Mouse (Mus musculus): ENCODE measurements around the gene Gm17555.

DNA sequence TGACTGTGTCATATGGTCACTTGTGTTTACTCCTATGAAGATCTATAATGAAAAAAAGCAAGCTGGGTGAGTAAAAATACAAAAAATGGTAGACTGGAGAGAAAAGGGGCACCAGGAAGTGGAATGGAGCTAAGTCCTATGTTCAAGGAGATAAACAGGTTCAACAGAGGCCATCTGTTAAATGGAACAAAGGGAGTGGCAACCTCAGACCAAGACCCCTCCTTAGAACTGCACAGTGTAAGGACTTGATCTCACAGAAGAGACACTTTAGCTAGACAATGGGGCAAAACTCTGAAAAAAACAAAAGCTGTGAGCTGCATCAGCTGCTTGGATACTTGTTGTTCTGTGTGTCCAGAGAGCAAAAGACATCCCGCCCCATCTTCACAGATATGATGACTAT lies 43.5 kb upstream of the Gm17555 start:
- no peak for TF ChIP-seq TCF12 (IDR thresholded peaks at IDR 0.05; ENCODE audit: insufficient read depth, poor library complexity, severe bottlenecking)
- TF ChIP-seq MAX (IDR thresholded peaks at IDR 0.05; ENCODE audit: low read depth), result no peak
- no peak for TF ChIP-seq POLR2AphosphoS2 (IDR thresholded peaks at IDR 0.05; ENCODE audit: insufficient read length, low read depth)
- no peak for TF ChIP-seq POLR2A (IDR thresholded peaks at IDR 0.05; ENCODE audit: insufficient read length, low read depth)
- TF ChIP-seq TCF3 (IDR thresholded peaks at IDR 0.05; ENCODE audit: insufficient read length, low read depth), result no peak
- no peak for TF ChIP-seq E2F4 (IDR thresholded peaks at IDR 0.05; ENCODE audit: insufficient read depth)
- TF ChIP-seq MYOG (IDR thresholded peaks at IDR 0.05; ENCODE audit: control insufficient read depth in 1 of 3, insufficient read depth in 1 of 3, insufficient read length in 2 of 3, low read depth in 2 of 3), result no peak
- TF ChIP-seq USF1 (IDR thresholded peaks at IDR 0.05; ENCODE audit: low read depth), result no peak
- no peak for TF ChIP-seq MYOD1 (IDR thresholded peaks at IDR 0.05; ENCODE audit: control insufficient read depth in 1 of 3, insufficient read length in 2 of 3, low read depth in 2 of 3)
- TF ChIP-seq REST (IDR thresholded peaks at IDR 0.05; ENCODE audit: insufficient read depth, insufficient read length), result no peak
- TF ChIP-seq SRF (IDR thresholded peaks at IDR 0.05; ENCODE audit: control insufficient read depth, insufficient read length, low read depth), result no peak
- TF ChIP-seq CEBPB (IDR thresholded peaks at IDR 0.05; ENCODE audit: insufficient read depth, poor library complexity, severe bottlenecking), result no peak
